Mouse (Mus musculus) MEL (cell line): ENCODE data around the gene Gm49383. TPM values are rescaled to one million over a fixed set of nuclear protein-coding genes. Genes with fewer than 3 reads are reported as not detected.
A peak's percentile ranks its signal among the peaks of the same experiment; 100 is the strongest.

Experiments
- DNase-seq: peaks from one replicate; pipeline ENCODE4 v3.0.0; 2011; ENCODE audit warnings: low read depth, low spot score
- H3K27ac ChIP-seq: 2 replicates; pipeline ENCODE4 v1.5.1; 2012; ENCODE audit warnings: low read depth, mild to moderate bottlenecking, control low read depth, low read length, moderate library complexity; ENCODE audit not compliant: control insufficient read depth
- H3K27me3 ChIP-seq, 2 experiments: fragments of 150-350 bp in 1 of 2; sonication (generic) in 1 of 2; 2 replicates each; pipeline ENCODE4 v1.6.1; 2012; ENCODE audit warnings: low read length in 2 of 2, mild to moderate bottlenecking in 2 of 2, improper control_type of control experiment in 1 of 2, moderate library complexity in 1 of 2; ENCODE audit not compliant: insufficient read depth in 2 of 2, control insufficient read depth in 1 of 2
- H3K36me3 ChIP-seq, 2 experiments: 2 replicates each; pipeline ENCODE4 v1.6.1; 2012 to 2014; ENCODE audit warnings: low read length in 2 of 2, improper control_type of control experiment in 1 of 2, inconsistent platforms in 1 of 2, mild to moderate bottlenecking in 1 of 2; ENCODE audit not compliant: insufficient read depth in 2 of 2, control insufficient read depth in 1 of 2
- H3K4me1 ChIP-seq, 2 experiments: fragments of 150-350 bp in 1 of 2; sonication (generic) in 1 of 2; 2 replicates each; pipeline ENCODE4 v1.6.1; 2012; ENCODE audit warnings: low read length in 2 of 2, improper control_type of control experiment in 1 of 2, mild to moderate bottlenecking in 1 of 2; ENCODE audit not compliant: insufficient read depth in 2 of 2, control insufficient read depth in 1 of 2
- H3K4me3 ChIP-seq, 2 experiments: fragments of 150-350 bp in 1 of 2; sonication (generic) in 1 of 2; 2 replicates each; pipeline ENCODE4 v1.5.1; 2012; ENCODE audit warnings: low read depth in 2 of 2, low read length in 2 of 2, mild to moderate bottlenecking in 2 of 2, moderate library complexity in 2 of 2, control low read depth in 1 of 2, improper control_type of control experiment in 1 of 2; ENCODE audit not compliant: control insufficient read depth in 1 of 2, insufficient read depth in 1 of 2
- H3K79me2 ChIP-seq: 2 replicates; pipeline ENCODE4 v1.6.1; 2012; ENCODE audit warnings: mild to moderate bottlenecking, low read length, moderate library complexity; ENCODE audit not compliant: control insufficient read depth, poor library complexity, insufficient read depth
- H3K9ac ChIP-seq: 2 replicates; pipeline ENCODE4 v1.6.1; 2012; ENCODE audit warnings: low read depth, mild to moderate bottlenecking, control low read depth, low read length, moderate library complexity; ENCODE audit not compliant: control insufficient read depth, poor library complexity, severe bottlenecking
- H3K9me3 ChIP-seq: fragments of 150-350 bp; sonication (generic); replicated peaks from 2 replicates; pipeline ENCODE4 v1.6.1; 2012; ENCODE audit warnings: mild to moderate bottlenecking, low read length, improper control_type of control experiment, moderate library complexity; ENCODE audit not compliant: insufficient read depth
- BHLHE40 ChIP-seq: IDR thresholded peaks from 2 replicates; pipeline ENCODE4 v1.6.1; 2012; ENCODE audit warnings: low read depth, mild to moderate bottlenecking, inconsistent platforms, low read length, improper control_type of control experiment, borderline replicate concordance
- CHD1 ChIP-seq: IDR thresholded peaks from 2 replicates; pipeline ENCODE4 v1.6.1; 2012; ENCODE audit warnings: low read depth, mild to moderate bottlenecking, inconsistent platforms, low read length, improper control_type of control experiment
- CHD2 ChIP-seq: IDR thresholded peaks from 2 replicates; pipeline ENCODE4 v1.6.1; 2011; ENCODE audit warnings: low read length, improper control_type of control experiment
- ETS1 ChIP-seq: IDR thresholded peaks from 2 replicates; pipeline ENCODE4 v1.6.1; 2012; ENCODE audit warnings: low read depth, mild to moderate bottlenecking, inconsistent platforms, low read length, improper control_type of control experiment, moderate library complexity
- GABPA ChIP-seq: IDR thresholded peaks from 2 replicates; pipeline ENCODE4 v1.6.1; 2012; ENCODE audit warnings: low read depth, mild to moderate bottlenecking, inconsistent platforms, low read length, improper control_type of control experiment, moderate library complexity
- GATA1 ChIP-seq: IDR thresholded peaks from 2 replicates; pipeline ENCODE4 v1.6.1; 2011; ENCODE audit warnings: low read depth, low read length, improper control_type of control experiment
- HCFC1 ChIP-seq: IDR thresholded peaks from 2 replicates; pipeline ENCODE4 v1.6.1; 2012; ENCODE audit warnings: low read depth, mild to moderate bottlenecking, inconsistent platforms, low read length, improper control_type of control experiment, moderate library complexity
- JUND ChIP-seq: IDR thresholded peaks from 2 replicates; pipeline ENCODE4 v1.6.1; 2011; ENCODE audit warnings: low read depth, mild to moderate bottlenecking, improper control_type of control experiment, low read length
- MAX ChIP-seq: IDR thresholded peaks from 2 replicates; pipeline ENCODE4 v1.6.1; 2011; ENCODE audit warnings: low read length, improper control_type of control experiment
- MAZ ChIP-seq: IDR thresholded peaks from 2 replicates; pipeline ENCODE4 v1.6.1; 2012; ENCODE audit warnings: low read depth, mild to moderate bottlenecking, inconsistent platforms, low read length, improper control_type of control experiment
- POLR2A ChIP-seq, 2 experiments: IDR thresholded peaks; 2 replicates each; pipeline ENCODE4 v1.6.1; 2011 to 2012; ENCODE audit warnings: low read length in 2 of 2, mild to moderate bottlenecking in 2 of 2, control low read depth in 1 of 2, improper control_type of control experiment in 1 of 2, low read depth in 1 of 2, moderate library complexity in 1 of 2; ENCODE audit not compliant: control insufficient read depth in 1 of 2, insufficient read depth in 1 of 2, poor library complexity in 1 of 2
- POLR2AphosphoS2 ChIP-seq: IDR thresholded peaks from 2 replicates; pipeline ENCODE4 v1.6.1; 2011; ENCODE audit warnings: low read length, improper control_type of control experiment
- RAD21 ChIP-seq: IDR thresholded peaks from 2 replicates; pipeline ENCODE4 v1.6.1; 2011; ENCODE audit warnings: mild to moderate bottlenecking, low read depth, low read length, improper control_type of control experiment
- SIN3A ChIP-seq: IDR thresholded peaks from 2 replicates; pipeline ENCODE4 v1.6.1; 2012; ENCODE audit warnings: low read length, improper control_type of control experiment, inconsistent platforms
- TAL1 ChIP-seq: IDR thresholded peaks from 2 replicates; pipeline ENCODE4 v1.6.1; 2012; ENCODE audit warnings: mild to moderate bottlenecking, inconsistent platforms, low read length, moderate library complexity, mixed read lengths
- TBP ChIP-seq: IDR thresholded peaks from 2 replicates; pipeline ENCODE4 v1.8.0; 2011; ENCODE audit warnings: low read depth, low read length, improper control_type of control experiment
- UBTF ChIP-seq: IDR thresholded peaks from 2 replicates; pipeline ENCODE4 v1.6.1; 2012; ENCODE audit warnings: low read depth, mild to moderate bottlenecking, inconsistent platforms, low read length, improper control_type of control experiment, moderate library complexity, borderline replicate concordance; ENCODE audit not compliant: insufficient read depth
- ZC3H11A ChIP-seq: IDR thresholded peaks from 2 replicates; pipeline ENCODE4 v1.6.1; 2012; ENCODE audit warnings: low read depth, mild to moderate bottlenecking, inconsistent platforms, low read length, improper control_type of control experiment
- ZMIZ1 ChIP-seq: IDR thresholded peaks from 2 replicates; pipeline ENCODE4 v1.6.1; 2012; ENCODE audit warnings: low read depth, mild to moderate bottlenecking, inconsistent platforms, low read length, improper control_type of control experiment, moderate library complexity
- ZNF384 ChIP-seq: IDR thresholded peaks from 2 replicates; pipeline ENCODE4 v1.6.1; 2012; ENCODE audit warnings: low read depth, mild to moderate bottlenecking, inconsistent platforms, low read length, improper control_type of control experiment
- polyA plus RNA-seq, 2 experiments: library from polyadenylated mRNA; stranded (reverse) in 1 of 2; unstranded in 1 of 2; fragments of >175 nt in 1 of 2; fragments of >200 nt in 1 of 2; gene quantifications; 2 replicates each; pipeline versions ENCODE4 v1.2.1 to v1.2.4; 2012; ENCODE audit warnings: low replicate concordance in 2 of 2, low read depth in 1 of 2; ENCODE audit not compliant: insufficient read length in 2 of 2, insufficient read depth in 1 of 2, missing spikeins in 1 of 2
- total RNA-seq: library from RNA; depleted of rRNA; stranded (reverse); fragments of 300-350 nt; gene quantifications from 2 replicates; pipeline ENCODE4 v1.2.3, GENCODE M21; 2012

Gene Gm49383
- total and polyA plus RNA-seq, 3 experiments, result 27.5 to 28.8 TPM; not detected in 1

DNA sequence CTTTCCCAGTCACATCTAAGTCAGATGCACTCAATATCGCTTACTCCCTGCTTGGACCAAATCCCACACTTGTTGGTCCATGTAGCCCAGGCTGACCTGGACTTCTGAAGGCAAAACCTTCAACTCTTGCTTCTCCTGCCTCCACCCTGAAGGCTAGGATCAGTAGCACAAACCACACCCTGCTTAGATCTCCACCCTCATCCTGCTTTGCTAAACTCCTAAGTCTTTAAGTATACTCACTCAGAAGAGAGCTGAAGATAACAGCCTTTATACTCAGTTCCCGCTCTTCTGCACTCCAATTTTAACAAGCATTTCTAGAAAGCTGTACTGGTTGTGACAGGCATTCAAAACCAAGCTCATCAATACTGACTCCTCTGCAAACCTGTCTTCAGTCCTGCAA is 39.8 kb downstream of the Gm49383 start:
- TF ChIP-seq MAX (no peak), ETS1 (no peak), POLR2AphosphoS2 (peak; percentile 20; the same call in 1 of the 2 replicates), TAL1 (no peak), POLR2A (IDR thresholded peaks at IDR 0.05; ENCODE audit: control insufficient read depth in 1 of 2, insufficient read depth in 1 of 2, low read depth in 1 of 2, low read length in 2 of 2, poor library complexity in 1 of 2) (peak; percentile 4 to 48; a peak in 2 of 4 replicates), TBP (0 out of 2 replicates have a peak, but pooled peaks have one; percentile 5), CHD1 (0 out of 2 replicates have a peak, but pooled peaks have one; percentile 34), ZC3H11A (no peak), GABPA (no peak), UBTF (no peak), MAZ (no peak)
- DNase-seq, result no peak
- Histone ChIP-seq H3K4me3 (peak overlapping the region in 1 of 2 experiments; percentile 100; a peak in 2 of 4 replicates), H3K4me1 (peaks cover 0 to 7% of the 10 kb centered on the region in 2 experiments; a peak in 3 of 4 replicates), H3K79me2 (peaks cover 11% of the 10 kb centered on the region), H3K9me3 (no peaks in the 10 kb centered on the region), H3K36me3 (peaks cover 8 to 17% of the 10 kb centered on the region in 2 experiments), H3K9ac (peak overlapping the region; percentile 99), H3K27me3 (no peaks in the 10 kb centered on the region), H3K27ac (peak overlapping the region; percentile 93)

DNA sequence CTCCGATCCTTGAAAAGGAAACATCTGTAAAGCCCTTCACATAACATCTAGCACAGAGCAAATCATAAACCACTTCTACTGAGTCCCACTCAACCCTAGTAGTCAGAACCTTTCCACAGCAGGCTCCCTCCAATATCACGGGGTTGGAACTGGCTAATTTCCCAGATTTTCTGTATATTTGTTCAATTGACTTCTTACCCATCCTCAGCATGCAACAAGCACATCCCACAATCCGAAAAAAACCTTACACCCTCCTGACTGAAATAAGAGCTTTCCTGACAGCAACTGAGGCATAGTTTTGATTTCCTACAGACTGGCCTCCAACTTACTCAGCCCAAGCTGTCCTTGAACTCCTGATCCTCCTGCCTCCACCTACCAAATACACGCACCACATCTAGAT is 40.5 kb downstream of the Gm49383 start:
- Histone ChIP-seq H3K79me2 (peaks cover 11% of the 10 kb centered on the region), H3K27ac (no peak overlapping the region), H3K4me1 (peaks cover 0 to 7% of the 10 kb centered on the region in 2 experiments; a peak in 3 of 4 replicates), H3K9me3 (no peaks in the 10 kb centered on the region), H3K36me3 (peaks cover 8 to 17% of the 10 kb centered on the region in 2 experiments), H3K4me3 (no peak overlapping the region), H3K27me3 (no peaks in the 10 kb centered on the region), H3K9ac (no peak overlapping the region)
- peak; percentile 53 for DNase-seq
- TF ChIP-seq POLR2A (IDR thresholded peaks at IDR 0.05; ENCODE audit: control insufficient read depth in 1 of 2, insufficient read depth in 1 of 2, low read depth in 1 of 2, low read length in 2 of 2, poor library complexity in 1 of 2), result peak in 1 of 2 experiments; percentile 62; a peak in 2 of 4 replicates
- TF ChIP-seq GATA1, result no peak
- TF ChIP-seq POLR2AphosphoS2, result peak; percentile 71

DNA sequence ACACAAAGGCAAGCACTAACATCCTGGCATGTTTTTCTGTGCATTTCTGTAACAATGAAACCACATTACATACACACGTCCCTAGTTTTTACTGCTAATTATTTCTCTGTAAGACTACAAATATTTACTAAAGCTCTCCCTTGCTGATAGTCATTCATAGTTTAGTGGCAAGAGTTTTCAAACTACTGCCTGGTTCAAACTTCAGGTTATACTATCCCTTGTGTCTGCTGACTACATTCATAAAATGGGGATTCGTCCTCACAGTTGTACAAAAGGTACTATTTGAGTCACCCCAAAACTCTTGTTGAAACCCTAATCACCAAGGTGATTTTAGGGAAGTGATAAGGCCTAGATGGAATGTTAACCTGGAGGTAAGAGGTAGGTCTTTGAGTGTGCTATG is 41.0 kb downstream of the Gm49383 start:
- Histone ChIP-seq H3K9ac (no peak overlapping the region), H3K4me3 (no peak overlapping the region), H3K79me2 (peaks cover 11% of the 10 kb centered on the region), H3K36me3 (peaks cover 8 to 17% of the 10 kb centered on the region in 2 experiments), H3K4me1 (peaks cover 0 to 7% of the 10 kb centered on the region in 2 experiments; a peak in 3 of 4 replicates), H3K9me3 (no peaks in the 10 kb centered on the region), H3K27me3 (no peaks in the 10 kb centered on the region), H3K27ac (no peak overlapping the region)
- no peak for TF ChIP-seq UBTF
- no peak for TF ChIP-seq BHLHE40
- 0 out of 2 replicates have a peak, but pooled peaks have one; percentile 56 for TF ChIP-seq ZMIZ1
- TF ChIP-seq RAD21, result no peak
- TF ChIP-seq MAX, result no peak
- no peak for TF ChIP-seq POLR2A (IDR thresholded peaks at IDR 0.05; ENCODE audit: control insufficient read depth in 1 of 2, insufficient read depth in 1 of 2, low read depth in 1 of 2, low read length in 2 of 2, poor library complexity in 1 of 2)
- TF ChIP-seq JUND, result no peak
- no peak for TF ChIP-seq SIN3A
- TF ChIP-seq HCFC1, result 0 out of 2 replicates have a peak, but pooled peaks have one; percentile 15
- 0 out of 2 replicates have a peak, but pooled peaks have one; percentile 7 for TF ChIP-seq CHD2
- TF ChIP-seq ZNF384, result no peak
- peak; percentile 47; the same call in 1 of the 2 replicates for TF ChIP-seq POLR2AphosphoS2
- DNase-seq, result peak; percentile 57
